Mouse (Mus musculus) cerebellum, adult 2 months (tissue): ENCODE measurements at regions not wholly inside any gene's neighbourhood (a gene's known extent, or its start where the extent isn't known, plus 50 kb on each side); places are given as distances from the start of the nearest gene placed in this dataset.

Source experiments
- CTCF ChIP-seq: fragments of 200-500 bp; IDR thresholded peaks from 2 replicates; pipeline ENCODE4 v1.5.1; 2011; ENCODE audit warnings: low read depth, mild to moderate bottlenecking, control low read depth, low read length, moderate library complexity, borderline replicate concordance; ENCODE audit not compliant: insufficient read depth
- POLR2A ChIP-seq: fragments of 200-500 bp; IDR thresholded peaks from 2 replicates; pipeline ENCODE4 v1.6.1; 2011; ENCODE audit warnings: low read length, control low read depth, borderline replicate concordance; ENCODE audit not compliant: insufficient read depth

DNA sequence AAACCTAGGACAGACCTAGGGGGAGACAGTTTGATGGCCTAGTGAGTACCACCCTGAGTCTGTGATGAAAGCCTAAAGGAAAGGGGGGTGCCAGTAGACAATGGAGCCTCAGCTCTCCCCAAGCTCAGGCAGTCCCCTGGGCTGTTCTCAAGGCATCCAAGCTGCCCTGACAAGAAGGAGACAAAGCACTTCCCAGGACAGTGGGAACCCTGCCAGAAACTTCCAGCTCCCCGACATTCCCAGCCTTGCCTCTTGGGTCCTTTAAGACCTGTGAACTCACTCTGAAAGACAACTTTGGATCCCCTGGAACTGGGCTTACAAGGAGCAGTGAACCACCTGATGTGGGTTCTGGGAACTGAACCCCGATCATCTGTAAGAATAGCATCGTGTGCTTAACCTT lies 79.4 kb downstream of the Irs2 start:
- TF ChIP-seq CTCF (no peak), POLR2A (no peak)
